In the genomic region with DNA sequence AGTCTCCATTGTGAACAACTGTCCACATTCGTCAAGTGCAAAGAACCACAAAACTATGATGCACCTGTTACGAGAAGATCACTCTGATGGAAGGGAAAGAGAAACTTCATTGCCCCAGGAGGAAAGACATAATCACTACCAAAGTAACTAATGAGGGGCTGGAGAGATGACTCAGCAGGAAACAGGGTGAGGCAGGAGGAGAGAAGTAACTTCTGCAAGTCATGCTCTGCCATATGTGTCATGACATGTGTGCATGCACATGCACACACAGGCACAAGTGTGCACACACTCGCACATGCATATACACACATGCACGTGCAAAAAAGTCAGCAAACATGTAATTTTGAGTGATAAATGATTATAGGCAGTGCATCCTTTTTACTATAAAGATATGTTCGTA, we compare ENCODE assay signal across 19 mouse cellular contexts. TPM values are rescaled to one million over a fixed set of nuclear protein-coding genes. Genes with fewer than 3 reads are reported as not detected.
A peak's percentile ranks its signal among the peaks of the same experiment; 100 is the strongest.
DNase-seq lines count a peak whose midpoint lies in the region; ATAC-seq lines count a peak whose summit lies in the region.
"Had no signal": no experiment of that assay in that cellular context is flagged by ENCODE, and none has a peak within 500 bp of the region (broad histone marks: within the 10 kb centered on the region; RNA-seq: fewer than 3 reads in every experiment).

No protein-coding gene starts in this region.

- DNase-seq in midbrain, embryonic 11.5 days (ENCODE audit: low spot score, missing footprints), result peak; percentile 21
- no peak for DNase-seq in layer of hippocampus, adult 18-20 months (ENCODE audit: low spot score in 2 of 2)
- no peak for DNase-seq in adrenal gland, adult (ENCODE audit: inconsistent age in 2 of 2, low spot score in 1 of 2)
- DNase-seq in forebrain, embryonic 10.5 days (ENCODE audit: extremely low spot score, low spot score), result no peak
- no peak for DNase-seq in layer of hippocampus, postnatal 10 days (ENCODE audit: low spot score in 2 of 2)
- DNase-seq: adrenal gland, postnatal 14 days; cerebellum, adult 2 months; cerebellum, postnatal 10 days; embryo, embryonic 11 days; gastrocnemius, postnatal 10 days had no signal

- no peak overlapping the region for H3K4me2 ChIP-seq in midbrain, embryonic 11.5 days
- no peak overlapping the region for H3K4me2 ChIP-seq in midbrain, embryonic 13.5 days (replicated peaks)
- H3K4me2 ChIP-seq: embryonic facial prominence, embryonic 15.5 days; forebrain, embryonic 12.5 days; heart, embryonic 12.5 days; hindbrain, embryonic 15.5 days had no signal

- no peaks in the 10 kb centered on the region for H3K27me3 ChIP-seq in midbrain, embryonic 11.5 days (ENCODE audit: control insufficient read depth, insufficient read depth, low read length)
- H3K27me3 ChIP-seq in midbrain, embryonic 13.5 days, result no peaks in the 10 kb centered on the region
- no peaks in the 10 kb centered on the region for H3K27me3 ChIP-seq in forebrain, embryonic 10.5 days (ENCODE audit: poor library complexity, severe bottlenecking)
- H3K27me3 ChIP-seq: embryonic facial prominence, embryonic 15.5 days; forebrain, embryonic 12.5 days; heart, embryonic 12.5 days; hindbrain, embryonic 15.5 days had no signal

- H3K4me1 ChIP-seq in midbrain, embryonic 11.5 days (ENCODE audit: control insufficient read depth, insufficient read depth, low read length), result no peaks in the 10 kb centered on the region
- H3K4me1 ChIP-seq in midbrain, embryonic 13.5 days (replicated peaks), result no peaks in the 10 kb centered on the region
- no peaks in the 10 kb centered on the region for H3K4me1 ChIP-seq in forebrain, embryonic 10.5 days
- H3K4me1 ChIP-seq: embryonic facial prominence, embryonic 15.5 days; forebrain, embryonic 12.5 days; heart, embryonic 12.5 days; hindbrain, embryonic 15.5 days had no signal

- H3K27ac ChIP-seq in midbrain, embryonic 11.5 days (ENCODE audit: low read depth, low read length), result no peak overlapping the region
- H3K27ac ChIP-seq in midbrain, embryonic 13.5 days, result no peak overlapping the region
- no peak overlapping the region for H3K27ac ChIP-seq in forebrain, embryonic 10.5 days
- H3K27ac ChIP-seq: embryonic facial prominence, embryonic 15.5 days; forebrain, embryonic 12.5 days; hindbrain, embryonic 15.5 days had no signal

- 87% methylated on average over 5 of the region's 5 CpGs for WGBS in midbrain, embryonic 11.5 days
- WGBS in midbrain, embryonic 13.5 days, result 91% methylated on average over 5 of the region's 5 CpGs
- 85% methylated on average over 5 of the region's 5 CpGs for WGBS in forebrain, embryonic 10.5 days

- H3K9me3 ChIP-seq in midbrain, embryonic 11.5 days (ENCODE audit: control insufficient read depth, low read length), result no peaks in the 10 kb centered on the region
- H3K9me3 ChIP-seq in midbrain, embryonic 13.5 days, result no peaks in the 10 kb centered on the region
- no peaks in the 10 kb centered on the region for H3K9me3 ChIP-seq in forebrain, embryonic 10.5 days
- H3K9me3 ChIP-seq: embryonic facial prominence, embryonic 15.5 days; forebrain, embryonic 12.5 days; G1E; heart, embryonic 12.5 days; hindbrain, embryonic 15.5 days had no signal

- ATAC-seq in midbrain, embryonic 11.5 days (ENCODE audit: low FRiP score), result no peak
- no peak for ATAC-seq in midbrain, embryonic 13.5 days
- peak; percentile 75 for ATAC-seq in common myeloid progenitor, adult 5-6 weeks (replicated peaks; ENCODE audit: low read depth, poor library complexity, severe bottlenecking)
- 0 out of 2 replicates have a peak, but pooled peaks have one; percentile 35 for ATAC-seq in megakaryocyte, adult 5-6 weeks (ENCODE audit: poor library complexity, severe bottlenecking)
- ATAC-seq: forebrain, embryonic 16.5 days had no signal

- no peak overlapping the region for H3K9ac ChIP-seq in midbrain, embryonic 11.5 days (ENCODE audit: low read length)
- H3K9ac ChIP-seq in midbrain, embryonic 13.5 days (replicated peaks), result no peak overlapping the region
- H3K9ac ChIP-seq: embryonic facial prominence, embryonic 15.5 days; forebrain, embryonic 12.5 days; heart, embryonic 12.5 days; hindbrain, embryonic 15.5 days had no signal

- H3K36me3 ChIP-seq in midbrain, embryonic 11.5 days (ENCODE audit: control insufficient read depth, insufficient read depth, low read length), result no peaks in the 10 kb centered on the region
- H3K36me3 ChIP-seq in midbrain, embryonic 13.5 days, result no peaks in the 10 kb centered on the region
- H3K36me3 ChIP-seq in forebrain, embryonic 10.5 days (replicated peaks), result no peaks in the 10 kb centered on the region
- H3K36me3 ChIP-seq: embryonic facial prominence, embryonic 15.5 days; forebrain, embryonic 12.5 days; G1E; heart, embryonic 12.5 days; hindbrain, embryonic 15.5 days had no signal

- H3K4me3 ChIP-seq in midbrain, embryonic 11.5 days (ENCODE audit: low read depth, low read length), result no peak overlapping the region
- H3K4me3 ChIP-seq in midbrain, embryonic 13.5 days (replicated peaks), result no peak overlapping the region
- H3K4me3 ChIP-seq in forebrain, embryonic 10.5 days, result no peak overlapping the region
- H3K4me3 ChIP-seq: embryonic facial prominence, embryonic 15.5 days; forebrain, embryonic 12.5 days; heart, embryonic 12.5 days; hindbrain, embryonic 15.5 days had no signal

RNA-seq across cellular contexts. Expression of gene Zfp800, which starts 54.9 kb away (rescaled TPM):
- polyA plus RNA-seq in midbrain, embryonic 11.5 days (2014; fragmentation: Nextera tagmentation; extraction: Ambion mirVana), result 33.0 and 33.5 TPM in 2 replicates
- polyA plus RNA-seq in midbrain, embryonic 13.5 days (2015; fragmentation: Nextera tagmentation; extraction: Ambion mirVana), result 24.1 and 28.6 TPM in 2 replicates
- total RNA-seq in common myeloid progenitor, adult 5-6 weeks (2017), result 69.4 and 73.9 TPM in 2 replicates
- 29.3 and 40.3 TPM in 2 replicates for total RNA-seq in megakaryocyte, adult 5-6 weeks (2015)
- total RNA-seq in megakaryocyte, adult 5-6 weeks (2017), result 36.1 and 48.9 TPM in 2 replicates
- 10 to 100 TPM; 26.0 to 26.6 TPM for total RNA-seq in layer of hippocampus, adult 18-20 months (2021)
- polyA plus RNA-seq in forebrain, embryonic 10.5 days (2016; fragmentation: Nextera tagmentation; extraction: Ambion mirVana), result 22.0 and 22.8 TPM in 2 replicates
- total RNA-seq in layer of hippocampus, postnatal 10 days (2021), result 10 to 100 TPM; 16.8 to 17.6 TPM

Comparison
In these comparisons a context has a peak if more than half of its experiments do, and no peak if none do; other contexts are left out.
1. ATAC-seq: peak in common myeloid progenitor, adult 5-6 weeks (single experiment) and megakaryocyte, adult 5-6 weeks (single experiment); none in midbrain, embryonic 11.5 days (single experiment) and midbrain, embryonic 13.5 days (single experiment).